Mouse (Mus musculus) forebrain, embryonic 16.5 days (tissue): Measurements from ENCODE around the gene Gm48552. TPM values are rescaled to one million over a fixed set of nuclear protein-coding genes. Genes with fewer than 3 reads are reported as not detected.
A peak's percentile ranks its signal among the peaks of the same experiment; 100 is the strongest.

Source experiments
- ATAC-seq: fragments of 200-750 bp; cut with Nextera tagmentation; 2 replicates; pipeline ENCODE4 v1.8.0; 2017; ENCODE audit warnings: mild to moderate bottlenecking, moderate library complexity
- H3K27ac ChIP-seq: fragments of 300-500 bp; sonication (generic); 2 replicates; pipeline ENCODE4 v1.5.1; 2014; ENCODE audit warnings: low read length, control low read depth
- H3K27me3 ChIP-seq: fragments of 300-500 bp; sonication (generic); replicated peaks from 2 replicates; pipeline ENCODE4 v1.6.1; 2014; ENCODE audit warnings: low read length; ENCODE audit not compliant: control insufficient read depth, insufficient read depth
- H3K36me3 ChIP-seq: fragments of 300-500 bp; sonication (generic); 2 replicates; pipeline ENCODE4 v1.6.1; 2014; ENCODE audit not compliant: control insufficient read depth, insufficient read depth
- H3K4me1 ChIP-seq: fragments of 300-500 bp; sonication (generic); replicated peaks from 2 replicates; pipeline ENCODE4 v1.6.1; 2014; ENCODE audit warnings: low read length; ENCODE audit not compliant: control insufficient read depth, insufficient read depth
- H3K4me2 ChIP-seq: fragments of 300-500 bp; sonication (generic); 2 replicates; pipeline ENCODE4 v1.6.1; 2014; ENCODE audit warnings: mild to moderate bottlenecking, low read length, control low read depth
- H3K4me3 ChIP-seq: fragments of 300-500 bp; sonication (generic); replicated peaks from 2 replicates; pipeline ENCODE4 v1.5.1; 2014; ENCODE audit warnings: mild to moderate bottlenecking, low read length, control low read depth
- H3K9ac ChIP-seq: fragments of 300-500 bp; sonication (generic); replicated peaks from 2 replicates; pipeline ENCODE4 v1.6.1; 2014; ENCODE audit warnings: low read depth, low read length, control low read depth
- H3K9me3 ChIP-seq: fragments of 300-500 bp; sonication (generic); 2 replicates; pipeline ENCODE4 v1.6.1; 2016; ENCODE audit warnings: low read length; ENCODE audit not compliant: control insufficient read depth
- WGBS: fragments of 180-500 bp; shearing (Covaris S2); extraction: QIAGEN DNeasy Blood & Tissue Kit; methylation state at CpG from one replicate; pipeline ENCODE4 v1.1.7; 2014; 5-methylcytosine and 5-hydroxymethylcytosine counted together
- polyA plus RNA-seq: library from polyadenylated mRNA; unstranded; fragments of >200 nt; fragmentation: Nextera tagmentation; extraction: Ambion mirVana; gene quantifications from 2 replicates; pipeline ENCODE4 v1.2.1, GENCODE M21; 2015

The Gm48552 gene
- polyA plus RNA-seq, 1 experiment from 2014 or later: 2.2 TPM

GRCm38 (mm10) chr10:81393456-81394063, 4.8 kb downstream of the Gm48552 start:
- Histone ChIP-seq H3K36me3 (peaks cover under 1% of the 10 kb centered on the region; the same call in 1 of the 2 replicates), H3K4me3 (peak overlapping the region; percentile 1; the same call in 1 of the 2 replicates), H3K27me3 (no peaks in the 10 kb centered on the region), H3K27ac (no peak overlapping the region), H3K4me1 (peaks cover 10% of the 10 kb centered on the region; the same call in 1 of the 2 replicates), H3K9me3 (no peaks in the 10 kb centered on the region), H3K9ac (no peak overlapping the region; the same call in 1 of the 2 replicates), H3K4me2 (peak overlapping the region; percentile 44)
- ATAC-seq: no peak
- 7% methylated on average over 19 of the region's 19 CpGs for WGBS

- Histone ChIP-seq H3K4me1 (peaks cover 15% of the 10 kb centered on the region), H3K27me3 (no peaks in the 10 kb centered on the region), H3K27ac (no peak overlapping the region), H3K9ac (no peak overlapping the region), H3K36me3 (no peaks in the 10 kb centered on the region), H3K4me2 (no peak overlapping the region), H3K9me3 (no peaks in the 10 kb centered on the region), H3K4me3 (no peak overlapping the region)
- WGBS: 10% methylated on average over 5 of the region's 5 CpGs
- ATAC-seq: peak; percentile 29; the same call in 1 of the 2 replicates
These were observed 6.3 kb downstream of the Gm48552 start for GRCm38 (mm10) chr10:81395127-81395526.

GRCm38 (mm10) chr10:81395865-81396264, 7.1 kb downstream of the Gm48552 start:
- Histone ChIP-seq H3K4me3 (no peak overlapping the region), H3K27ac (no peak overlapping the region), H3K36me3 (no peaks in the 10 kb centered on the region), H3K4me2 (no peak overlapping the region), H3K4me1 (peaks cover 23% of the 10 kb centered on the region), H3K9ac (no peak overlapping the region), H3K27me3 (no peaks in the 10 kb centered on the region), H3K9me3 (no peaks in the 10 kb centered on the region)
- WGBS: 83% methylated on average over 4 of the region's 4 CpGs
- ATAC-seq: no peak

- no peaks in the 10 kb centered on the region for H3K9me3 ChIP-seq
- WGBS: 74% methylated on average over 5 of the region's 5 CpGs
- H3K9ac ChIP-seq: no peak overlapping the region
- no peaks in the 10 kb centered on the region for H3K27me3 ChIP-seq
- ATAC-seq: no peak
- no peak overlapping the region for H3K27ac ChIP-seq
- H3K36me3 ChIP-seq: no peaks in the 10 kb centered on the region
- H3K4me2 ChIP-seq: no peak overlapping the region
- H3K4me1 ChIP-seq: peaks cover 32% of the 10 kb centered on the region
- H3K4me3 ChIP-seq: no peak overlapping the region
These were observed 7.9 kb downstream of the Gm48552 start for GRCm38 (mm10) chr10:81396749-81397148.

GRCm38 (mm10) chr10:81399296-81399695, 10.5 kb downstream of the Gm48552 start:
- 69% methylated on average over 5 of the region's 5 CpGs for WGBS
- no peak overlapping the region for H3K27ac ChIP-seq
- H3K4me3 ChIP-seq: no peak overlapping the region
- ATAC-seq: no peak
- H3K9ac ChIP-seq: no peak overlapping the region
- H3K27me3 ChIP-seq: no peaks in the 10 kb centered on the region
- no peaks in the 10 kb centered on the region for H3K9me3 ChIP-seq
- H3K36me3 ChIP-seq: no peaks in the 10 kb centered on the region
- H3K4me1 ChIP-seq: peaks cover 42% of the 10 kb centered on the region
- H3K4me2 ChIP-seq: no peak overlapping the region

GRCm38 (mm10) chr10:81399798-81400308, 11.0 kb downstream of the Gm48552 start:
- Histone ChIP-seq H3K36me3 (no peaks in the 10 kb centered on the region), H3K27ac (no peak overlapping the region), H3K9ac (peak overlapping the region; percentile 24; the same call in 1 of the 2 replicates), H3K4me1 (peaks cover 42% of the 10 kb centered on the region), H3K9me3 (no peaks in the 10 kb centered on the region), H3K27me3 (no peaks in the 10 kb centered on the region), H3K4me3 (peak overlapping the region; percentile 29), H3K4me2 (peak overlapping the region; percentile 41)
- ATAC-seq: no peak
- 78% methylated on average over 18 of the region's 18 CpGs for WGBS

DNA sequence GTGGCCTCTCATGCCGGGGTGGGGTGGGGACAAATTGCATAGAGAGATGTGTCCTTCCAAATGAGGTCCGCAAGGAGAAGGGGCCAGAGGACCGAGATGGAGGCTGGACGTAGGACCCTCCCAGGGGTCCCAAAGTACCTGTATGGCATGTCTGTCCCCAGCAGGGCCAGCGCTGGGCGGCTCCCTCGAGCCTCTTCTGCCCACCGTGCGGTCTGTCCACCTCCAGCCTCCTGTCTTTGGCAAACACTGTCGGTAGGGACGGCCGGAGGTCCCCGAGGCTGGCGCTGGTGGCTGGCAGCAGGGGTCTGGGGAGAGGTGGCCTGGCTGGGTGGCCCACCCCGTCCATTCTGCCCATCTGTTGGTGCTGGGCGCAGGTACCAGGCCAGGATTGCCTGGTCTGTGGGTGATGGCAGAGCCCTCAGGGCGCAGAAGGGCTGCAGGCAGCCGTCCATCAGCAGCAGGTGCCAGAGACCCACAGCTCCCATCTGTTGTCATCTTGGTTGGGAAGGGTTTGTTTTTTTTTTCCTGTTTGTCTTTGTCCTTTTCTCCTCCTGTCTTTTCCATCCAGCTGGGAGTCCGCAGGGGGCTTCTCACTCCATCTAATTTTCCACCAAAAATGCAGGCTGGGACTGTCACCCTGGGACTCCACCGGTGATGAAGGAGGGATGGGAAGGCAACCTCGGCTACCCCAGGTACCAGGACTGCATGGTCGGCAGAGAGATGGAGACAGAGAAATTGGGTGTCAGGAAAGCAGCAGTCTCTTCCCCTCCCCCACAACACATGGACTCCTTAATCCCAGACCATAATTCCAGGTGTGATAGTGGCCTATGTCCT, 11.8 kb downstream of the Gm48552 start:
- Histone ChIP-seq H3K27me3 (no peaks in the 10 kb centered on the region), H3K36me3 (no peaks in the 10 kb centered on the region; the same call in 1 of the 2 replicates), H3K9ac (peak overlapping the region; percentile 24), H3K4me2 (peak overlapping the region; percentile 41), H3K4me3 (peak overlapping the region; percentile 29), H3K9me3 (no peaks in the 10 kb centered on the region), H3K27ac (peak overlapping the region; percentile 82), H3K4me1 (peaks cover 42% of the 10 kb centered on the region)
- no peak for ATAC-seq
- 41% methylated on average over 22 of the region's 22 CpGs for WGBS

- Histone ChIP-seq H3K27me3 (no peaks in the 10 kb centered on the region), H3K9me3 (no peaks in the 10 kb centered on the region), H3K27ac (peak overlapping the region; percentile 82), H3K4me2 (peak overlapping the region; percentile 41), H3K4me3 (peak overlapping the region; percentile 29), H3K36me3 (no peaks in the 10 kb centered on the region; the same call in 1 of the 2 replicates), H3K4me1 (peaks cover 42% of the 10 kb centered on the region), H3K9ac (peak overlapping the region; percentile 24)
- ATAC-seq: 0 out of 2 replicates have a peak, but pooled peaks have one; percentile 1
- 35% methylated on average over 10 of the region's 10 CpGs for WGBS
These were observed 12.4 kb downstream of the Gm48552 start for GRCm38 (mm10) chr10:81401205-81401520.

GRCm38 (mm10) chr10:81401521-81402226, 12.9 kb downstream of the Gm48552 start:
- peak overlapping the region; percentile 82 for H3K27ac ChIP-seq
- H3K9me3 ChIP-seq: no peaks in the 10 kb centered on the region
- H3K9ac ChIP-seq: peak overlapping the region; percentile 33
- H3K27me3 ChIP-seq: no peaks in the 10 kb centered on the region
- no peak overlapping the region for H3K4me3 ChIP-seq
- 8% methylated on average over 18 of the region's 18 CpGs for WGBS
- no peak overlapping the region for H3K4me2 ChIP-seq
- H3K4me1 ChIP-seq: peaks cover 42% of the 10 kb centered on the region
- peaks cover 3% of the 10 kb centered on the region; the same call in 1 of the 2 replicates for H3K36me3 ChIP-seq
- peak; percentile 68 for ATAC-seq
